Mouse (Mus musculus): ENCODE measurements around the gene Gm10190.
"Not testable (repeated sequence)": the region's sequence is repeated elsewhere in the genome, so short reads cannot be mapped to it uniquely, and the experiment has no call there.

Gm10190 gene

GRCm38 (mm10) chr17:80372989-80373725, at the start of gene Gm10190:
Gene Gm10190, minus strand, starts transcription at chr17:80373541.
- DNase-seq (ENCODE audit: low read depth, low spot score), result no peak

GRCm38 (mm10) chr17:80420998-80421397, 47.7 kb upstream of the Gm10190 start:
- DNase-seq (ENCODE audit: low read depth, low spot score), result no peak

GRCm38 (mm10) chr17:80418572-80419210, 45.4 kb upstream of the Gm10190 start:
- no peak for DNase-seq (ENCODE audit: low read depth, low spot score)

GRCm38 (mm10) chr17:80411182-80411581, 37.8 kb upstream of the Gm10190 start:
- peak; percentile 19 for DNase-seq (ENCODE audit: low read depth, low spot score)

- DNase-seq (ENCODE audit: low read depth, low spot score), result no peak
Measured at GRCm38 (mm10) chr17:80398243-80398642, 24.9 kb upstream of the Gm10190 start.

GRCm38 (mm10) chr17:80391423-80392403, 18.4 kb upstream of the Gm10190 start:
- peak; percentile 85 for DNase-seq (ENCODE audit: low read depth, low spot score)

- DNase-seq (ENCODE audit: low read depth, low spot score), result no peak
Measured at GRCm38 (mm10) chr17:80390024-80390423, 16.7 kb upstream of the Gm10190 start.

- no peak for DNase-seq (ENCODE audit: low read depth, low spot score)
Measured at GRCm38 (mm10) chr17:80385671-80386070, 12.3 kb upstream of the Gm10190 start.

- DNase-seq (ENCODE audit: low read depth, low spot score), result not testable (repeated sequence)
Measured at GRCm38 (mm10) chr17:80378386-80378785, 5.0 kb upstream of the Gm10190 start.

GRCm38 (mm10) chr17:80373726-80374096, 370 bp upstream of the Gm10190 start:
- no peak for DNase-seq (ENCODE audit: low read depth, low spot score)

- DNase-seq (ENCODE audit: low read depth, low spot score), result peak; percentile 42
Measured at GRCm38 (mm10) chr17:80368606-80369005, 4.7 kb downstream of the Gm10190 start.

GRCm38 (mm10) chr17:80367276-80367675, 6.1 kb downstream of the Gm10190 start:
- DNase-seq (ENCODE audit: low read depth, low spot score), result no peak

GRCm38 (mm10) chr17:80360245-80360644, 13.1 kb downstream of the Gm10190 start:
- DNase-seq (ENCODE audit: low read depth, low spot score), result no peak

- no peak for DNase-seq (ENCODE audit: low read depth, low spot score)
Measured at GRCm38 (mm10) chr17:80347234-80347633, 26.1 kb downstream of the Gm10190 start.

- DNase-seq (ENCODE audit: low read depth, low spot score), result no peak
Measured at GRCm38 (mm10) chr17:80346591-80347125, 26.7 kb downstream of the Gm10190 start.

- DNase-seq (ENCODE audit: low read depth, low spot score), result peak; percentile 48
Measured at GRCm38 (mm10) chr17:80345277-80345676, 28.1 kb downstream of the Gm10190 start.

- peak; percentile 53 for DNase-seq (ENCODE audit: low read depth, low spot score)
Measured at GRCm38 (mm10) chr17:80332386-80332785, 41.0 kb downstream of the Gm10190 start.

GRCm38 (mm10) chr17:80326431-80326830, 46.9 kb downstream of the Gm10190 start:
- no peak for DNase-seq (ENCODE audit: low read depth, low spot score)

- DNase-seq (ENCODE audit: low read depth, low spot score), result no peak
Measured at GRCm38 (mm10) chr17:80325456-80325855, 47.9 kb downstream of the Gm10190 start.

- no peak for DNase-seq (ENCODE audit: low read depth, low spot score)
Measured at GRCm38 (mm10) chr17:80324521-80324920, 48.8 kb downstream of the Gm10190 start.

- no peak for DNase-seq (ENCODE audit: low read depth, low spot score)
Measured at GRCm38 (mm10) chr17:80323658-80324057, 49.7 kb downstream of the Gm10190 start.
